Mouse (Mus musculus) brain, embryonic 14.5 days (tissue): ENCODE data around the gene Thbs2.

Experiments
- CTCF ChIP-seq: fragments of 200-500 bp; IDR thresholded peaks from 2 replicates; pipeline ENCODE4 v1.5.1; 2012; ENCODE audit warnings: inconsistent platforms, mild to moderate bottlenecking, moderate library complexity, borderline replicate concordance; ENCODE audit not compliant: insufficient read depth, insufficient read length; ENCODE audit errors: extremely low read depth
- POLR2A ChIP-seq: fragments of 200-500 bp; IDR thresholded peaks from 2 replicates; pipeline ENCODE4 v1.6.1; 2012; ENCODE audit warnings: mild to moderate bottlenecking, inconsistent platforms, borderline replicate concordance; ENCODE audit not compliant: poor library complexity, insufficient read depth, insufficient read length, severe bottlenecking; ENCODE audit errors: extremely low read depth

DNA sequence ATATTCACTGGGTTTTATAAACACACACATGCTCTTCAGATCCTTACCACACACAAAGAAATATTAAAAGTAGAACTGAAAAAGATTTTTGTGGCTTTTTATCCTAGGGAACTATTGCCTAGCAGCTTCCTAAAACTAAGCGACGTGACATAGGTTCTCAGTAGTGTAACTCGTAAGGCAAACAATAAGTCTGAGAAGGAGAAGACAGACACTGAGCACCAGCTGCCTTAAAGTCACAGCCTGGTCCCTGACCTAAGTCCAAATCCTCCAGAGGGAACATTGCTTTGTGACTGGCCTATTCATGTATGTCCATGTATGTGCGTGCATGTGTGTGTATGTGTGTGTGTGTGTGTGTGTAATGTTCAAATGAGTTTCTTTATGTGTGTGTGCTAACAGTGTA, 40.3 kb upstream of the Thbs2 start:
- TF ChIP-seq POLR2A (no peak), CTCF (no peak)
